Mouse (Mus musculus) layer of hippocampus, adult 9-11 months (tissue): ENCODE data around the gene Entr1.

Experiments
- DNase-seq: peaks from one replicate; pipeline ENCODE4 v3.0.0; 2022

Gene Entr1

GRCm38 (mm10) chr2:26389154-26389690 lies at the start of gene Entr1, which contains the start of gene Pmpca:
Entr1 (minus strand) TSS chr2:26389316.
Pmpca (plus strand) TSS chr2:26389339.
- DNase-seq = peak; percentile 82

DNA sequence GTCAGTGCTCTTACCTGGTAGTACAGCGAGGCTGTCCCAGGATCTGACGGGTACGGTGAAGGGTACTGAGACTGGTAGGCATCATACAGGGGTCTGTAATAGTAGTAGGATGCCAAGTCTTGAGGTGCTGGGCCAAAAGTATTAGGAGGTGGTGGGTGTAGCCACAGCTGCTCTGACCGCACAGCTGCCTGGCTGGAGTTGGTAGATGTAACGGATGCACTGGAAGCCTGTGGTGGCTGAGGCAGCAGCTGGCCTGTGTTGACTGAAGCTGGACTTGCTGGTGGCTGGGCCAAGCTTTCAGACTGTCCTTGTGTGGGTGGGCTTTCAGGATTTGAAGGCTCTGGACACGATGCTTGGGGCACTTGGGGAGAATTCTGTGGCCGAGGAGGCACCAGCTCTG lies 49.3 kb upstream of the Entr1 start:
- no peak for DNase-seq

GRCm38 (mm10) chr2:26437221-26437620 lies 48.1 kb upstream of the Entr1 start:
- DNase-seq = no peak

DNA sequence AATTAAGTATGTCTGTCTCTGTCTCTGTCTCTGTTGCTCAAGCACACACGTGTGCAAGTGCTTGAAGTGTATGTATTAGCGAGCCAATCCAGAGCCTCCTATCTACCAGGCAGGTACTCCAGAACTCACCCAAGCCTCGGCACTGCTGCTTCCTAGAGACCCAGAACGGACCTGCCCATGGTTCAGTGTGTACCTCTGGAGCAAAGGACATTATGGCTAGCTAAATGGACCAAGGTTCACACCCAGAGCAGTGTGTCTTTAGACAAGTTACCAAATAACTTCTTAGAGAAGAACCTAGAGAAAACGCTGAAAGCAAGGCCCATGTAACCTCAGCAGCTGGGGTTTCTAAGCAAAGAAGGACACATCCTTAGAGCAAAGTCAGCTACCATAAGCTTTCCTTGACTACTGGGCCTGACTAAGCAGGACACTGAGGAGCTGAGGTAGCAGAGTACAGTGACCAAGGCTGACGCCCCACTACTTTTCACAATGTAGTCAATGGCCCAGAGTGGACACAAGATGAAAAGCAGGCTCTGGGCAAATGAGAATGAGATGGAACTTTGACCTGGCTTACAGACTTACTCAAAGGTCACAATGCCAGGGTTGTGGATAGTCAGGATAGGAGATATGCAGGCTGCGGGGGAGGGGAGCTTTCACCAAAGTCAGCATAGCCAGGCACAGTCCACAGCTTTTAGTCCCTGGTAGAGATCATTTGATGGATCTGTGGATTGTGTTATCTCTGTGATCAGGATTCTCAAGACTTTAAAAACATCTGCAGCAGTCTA lies 45.9 kb upstream of the Entr1 start:
- DNase-seq = no peak

DNA sequence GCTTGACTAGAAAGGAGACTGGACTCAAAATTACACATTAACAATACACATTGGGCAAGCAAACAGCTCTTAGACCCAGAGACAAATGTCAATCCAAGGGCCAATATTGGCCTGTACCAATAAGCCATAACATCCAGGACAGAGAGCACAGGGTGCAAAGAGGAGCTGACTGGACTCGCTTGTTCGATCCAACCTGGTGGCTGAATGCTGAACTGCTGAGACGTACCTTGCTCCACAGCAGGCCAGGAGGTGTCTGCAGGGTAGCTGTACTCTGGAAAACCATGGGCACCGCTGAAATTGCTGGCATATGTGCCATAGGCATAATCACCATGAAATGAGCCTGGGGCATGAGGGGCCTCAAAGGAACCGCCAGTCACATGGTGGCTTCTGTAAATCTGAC lies 40.7 kb upstream of the Entr1 start:
- no peak for DNase-seq

- no peak for DNase-seq
These were observed 35.4 kb upstream of the Entr1 start for GRCm38 (mm10) chr2:26424541-26424940.

GRCm38 (mm10) chr2:26423086-26423485 lies 34.0 kb upstream of the Entr1 start:
- DNase-seq = no peak

DNA sequence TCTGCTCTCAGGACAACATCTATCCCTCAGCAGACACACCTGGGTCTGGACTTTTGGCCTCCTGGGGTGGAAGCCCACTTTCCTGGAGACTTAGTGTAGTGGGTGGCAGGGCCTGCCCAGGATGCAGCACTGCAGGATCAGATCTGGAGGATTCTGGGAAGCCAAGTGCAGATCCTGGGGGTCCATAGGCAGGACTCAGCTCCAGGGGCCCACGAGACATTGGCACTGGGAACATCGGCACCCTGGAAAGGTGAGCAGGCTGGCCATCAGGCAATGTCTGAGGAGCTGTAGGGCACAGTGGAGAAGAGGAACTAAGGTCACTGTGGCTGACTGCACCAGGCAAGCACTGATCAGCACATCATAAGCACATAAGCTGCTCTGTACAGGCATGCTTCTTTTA lies 32.9 kb upstream of the Entr1 start:
- DNase-seq = no peak

- no peak for DNase-seq
These were observed 29.0 kb upstream of the Entr1 start for GRCm38 (mm10) chr2:26418120-26418519.

DNA sequence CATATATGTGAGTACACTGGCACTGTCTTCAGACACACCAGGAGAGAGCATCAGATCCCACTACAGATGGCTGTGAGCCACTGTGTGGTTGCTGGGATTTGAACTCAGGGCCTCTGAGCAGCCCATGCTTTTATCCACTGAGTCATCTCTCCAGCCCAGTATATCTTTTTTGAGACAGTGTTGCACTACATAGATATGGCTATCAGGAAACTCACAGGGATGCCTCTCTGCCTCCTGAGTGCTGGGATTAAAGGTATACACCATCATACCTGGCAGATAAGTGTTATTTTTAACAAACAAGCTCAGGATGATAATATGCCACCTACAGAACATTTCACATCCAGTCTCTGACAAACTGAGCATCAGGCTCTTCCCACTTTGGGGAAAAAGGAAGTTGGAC lies 27.9 kb upstream of the Entr1 start:
- no peak for DNase-seq

GRCm38 (mm10) chr2:26410931-26411411 lies 21.9 kb upstream of the Entr1 start:
- no peak for DNase-seq

- no peak for DNase-seq
These were observed 21.0 kb upstream of the Entr1 start for GRCm38 (mm10) chr2:26410091-26410490.

DNA sequence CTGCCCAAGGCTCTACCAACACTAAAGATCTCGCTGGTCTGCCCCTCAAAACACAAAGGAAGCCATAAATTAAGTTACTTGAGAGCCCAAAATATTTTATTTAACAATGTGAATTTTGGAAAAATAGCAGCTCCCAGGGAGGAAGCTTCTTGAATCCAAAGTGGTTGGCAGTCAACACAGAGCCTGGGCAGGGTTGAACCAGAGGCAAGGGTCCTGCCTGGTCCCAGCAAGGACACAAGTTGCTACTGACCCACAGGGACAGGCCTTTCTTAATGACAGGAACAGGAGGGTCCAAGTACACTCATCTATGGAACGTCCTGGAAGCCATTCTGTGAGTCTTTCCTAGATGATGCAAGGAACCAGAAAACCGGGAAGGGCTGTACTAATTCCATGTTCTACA lies 20.2 kb upstream of the Entr1 start:
- no peak for DNase-seq

DNA sequence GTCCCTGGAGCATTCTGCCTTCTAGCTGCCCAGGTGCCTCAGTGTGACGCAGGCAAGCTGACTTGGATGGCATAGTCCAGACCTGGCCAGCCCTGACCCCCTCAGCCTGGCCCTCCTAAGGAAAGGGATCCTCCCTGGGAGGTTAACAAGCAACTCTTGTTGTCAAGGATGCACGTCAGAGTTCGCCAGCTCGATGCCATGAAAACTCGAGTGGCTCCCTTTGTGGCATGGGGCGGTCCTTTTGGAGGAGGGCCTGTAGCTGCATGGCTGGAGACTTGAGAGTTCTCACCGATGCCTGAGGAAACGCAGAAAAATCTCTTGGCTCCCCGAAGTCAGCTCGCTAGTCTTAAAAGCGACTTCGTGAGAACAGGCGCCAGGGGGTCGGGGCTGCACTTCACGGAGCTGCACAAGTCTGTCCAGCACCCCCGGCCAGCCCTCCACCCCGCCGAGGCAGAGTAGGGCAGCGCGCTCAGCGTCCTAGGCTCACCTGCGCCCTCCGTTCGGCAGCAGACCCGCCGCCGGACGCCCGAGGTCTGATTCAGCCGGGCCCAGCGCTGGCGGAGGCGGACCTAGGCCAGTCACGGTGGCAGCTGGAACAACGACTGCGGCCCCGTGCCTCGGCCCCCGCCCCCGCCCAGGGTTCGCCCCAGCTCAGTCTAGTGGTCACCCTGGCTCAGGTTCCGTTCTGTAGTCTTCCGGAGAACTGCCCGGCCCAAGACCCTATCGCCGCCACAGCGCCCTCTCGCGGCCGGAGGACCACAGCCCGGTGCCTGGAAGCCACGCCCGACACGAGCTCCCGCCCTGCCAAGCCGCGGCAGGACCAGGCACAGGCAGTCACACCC lies 19.6 kb upstream of the Entr1 start, which contains the start of gene Inpp5e:
Gene Inpp5e (minus strand): TSS at position 689 of the 842 bp plus-strand sequence.
- DNase-seq = peak; percentile 93

DNA sequence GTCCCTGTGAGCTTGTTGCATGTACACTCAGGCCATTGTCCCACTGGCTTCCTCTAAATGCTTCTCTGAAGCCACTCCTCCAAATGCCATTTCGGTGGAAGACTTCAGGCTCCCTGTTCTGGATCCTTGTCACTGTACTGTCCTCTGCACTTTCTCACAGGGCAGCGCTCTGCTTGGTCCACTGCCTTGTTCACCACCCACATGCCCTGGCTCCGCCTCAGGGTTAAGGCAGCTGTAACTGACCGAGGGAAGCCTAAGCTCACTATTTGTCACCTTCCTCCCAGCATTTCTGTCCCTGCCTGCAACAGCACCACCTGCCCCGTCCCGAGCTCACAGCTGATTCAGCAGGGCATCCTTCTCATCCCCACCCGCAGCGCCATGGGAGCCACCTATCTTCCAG lies 14.2 kb upstream of the Entr1 start:
- DNase-seq = no peak

GRCm38 (mm10) chr2:26402265-26402664 lies 13.1 kb upstream of the Entr1 start:
- DNase-seq = no peak

GRCm38 (mm10) chr2:26401023-26401422 lies 11.9 kb upstream of the Entr1 start:
- DNase-seq = no peak

DNA sequence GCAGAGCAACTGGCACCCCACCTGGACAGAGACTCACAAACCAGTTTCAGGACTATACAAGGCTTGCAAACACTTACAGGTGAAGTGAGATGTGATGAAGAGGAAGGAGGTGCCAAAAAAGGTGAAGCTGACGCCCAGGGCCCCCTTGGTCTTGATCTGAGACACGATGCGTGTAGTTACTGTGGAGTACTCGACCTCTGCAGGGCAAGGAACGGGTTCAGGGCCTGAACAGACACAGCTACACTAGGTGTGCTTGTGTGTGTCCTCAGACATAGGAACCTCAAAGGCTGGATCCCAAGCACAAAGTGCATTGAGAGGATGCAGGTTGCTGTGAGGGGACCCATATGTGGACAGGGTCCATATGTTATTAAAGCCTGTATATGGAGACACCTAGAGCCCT lies 11.2 kb upstream of the Entr1 start:
- no peak for DNase-seq

- no peak for DNase-seq
These were observed 10.5 kb upstream of the Entr1 start for GRCm38 (mm10) chr2:26399647-26400046.

DNA sequence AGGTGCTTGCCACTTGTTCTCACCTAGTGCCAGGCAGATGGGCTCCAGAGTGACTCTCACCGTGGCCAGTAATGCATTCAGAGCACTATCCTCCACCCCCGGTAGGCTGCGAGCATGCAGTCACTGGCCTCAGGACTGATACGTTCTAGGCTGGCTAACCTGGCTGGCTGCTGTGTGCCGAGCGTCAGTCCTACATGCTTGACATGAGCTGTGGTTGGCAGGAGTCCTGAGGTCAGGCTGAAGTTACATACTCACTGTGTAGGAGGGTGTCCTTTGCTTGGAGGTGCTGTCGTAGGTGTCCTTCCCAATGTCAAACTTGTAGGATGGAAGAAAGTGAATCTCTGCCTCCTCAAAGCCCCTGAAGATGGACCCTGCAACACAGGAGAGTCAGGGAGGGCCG lies 9.9 kb upstream of the Entr1 start:
- no peak for DNase-seq

DNA sequence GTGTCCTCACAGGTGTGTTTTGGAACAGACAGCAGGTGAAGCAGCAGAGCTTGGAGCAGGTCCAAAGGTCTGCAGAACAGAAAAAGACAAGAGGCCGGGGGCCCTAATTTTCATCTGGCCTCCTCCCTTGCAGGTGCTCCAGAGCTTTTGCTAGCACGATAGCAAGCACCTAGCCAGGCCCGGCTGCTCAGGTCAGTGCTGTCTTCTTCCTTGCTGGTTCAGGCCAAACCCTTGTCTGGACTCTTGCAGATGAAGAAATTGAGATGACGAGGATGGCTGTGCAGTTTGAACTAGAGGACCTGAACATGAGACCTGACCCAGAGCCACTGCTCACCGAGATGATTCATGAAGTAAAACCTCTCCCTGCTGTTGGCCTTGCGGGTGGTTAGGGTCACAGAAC lies 2.5 kb upstream of the Entr1 start:
- DNase-seq = no peak

DNA sequence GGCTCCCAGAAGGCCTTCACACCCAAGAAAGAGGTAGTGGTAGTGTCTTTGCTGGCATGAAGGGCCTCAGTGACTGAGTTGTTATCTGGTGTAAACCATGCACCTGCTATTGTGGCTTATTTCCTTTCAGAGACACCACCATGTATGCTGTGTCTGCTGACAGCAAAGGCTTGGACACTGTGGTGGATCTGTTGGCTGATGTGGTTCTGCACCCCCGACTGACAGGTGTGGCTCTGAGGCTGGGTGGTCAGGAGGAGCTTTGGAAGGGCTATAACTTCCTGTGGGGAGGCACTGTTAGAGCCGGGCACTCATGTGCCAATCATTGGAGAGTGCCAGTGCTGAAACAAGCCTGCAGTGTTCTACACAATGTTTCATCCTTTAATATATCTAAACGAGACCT lies 1.8 kb upstream of the Entr1 start:
- DNase-seq = no peak

DNA sequence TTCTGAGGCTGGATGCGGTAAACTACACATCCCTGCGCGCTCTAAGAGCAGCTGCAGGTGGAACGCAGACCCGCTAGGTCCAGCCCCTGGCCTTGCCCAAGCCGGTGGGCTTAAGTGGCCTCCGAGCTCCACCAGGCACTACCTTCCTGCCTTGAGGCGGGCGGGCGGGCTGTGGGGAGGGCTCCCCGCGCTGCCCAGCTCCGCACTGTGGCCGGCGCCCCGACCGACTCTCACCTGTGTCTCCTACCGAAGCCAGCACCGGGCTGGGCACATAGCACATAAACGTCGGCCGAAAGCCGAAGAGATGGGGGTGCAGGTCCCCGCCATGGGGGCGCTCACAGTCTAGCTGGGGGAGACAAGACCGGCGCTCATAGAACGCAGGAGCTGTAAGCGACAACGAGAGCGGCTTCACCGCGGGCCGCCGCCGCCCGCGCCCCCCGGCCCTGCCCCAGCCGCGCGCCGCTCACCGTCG lies 398 bp downstream of the Entr1 start:
- no peak for DNase-seq

DNA sequence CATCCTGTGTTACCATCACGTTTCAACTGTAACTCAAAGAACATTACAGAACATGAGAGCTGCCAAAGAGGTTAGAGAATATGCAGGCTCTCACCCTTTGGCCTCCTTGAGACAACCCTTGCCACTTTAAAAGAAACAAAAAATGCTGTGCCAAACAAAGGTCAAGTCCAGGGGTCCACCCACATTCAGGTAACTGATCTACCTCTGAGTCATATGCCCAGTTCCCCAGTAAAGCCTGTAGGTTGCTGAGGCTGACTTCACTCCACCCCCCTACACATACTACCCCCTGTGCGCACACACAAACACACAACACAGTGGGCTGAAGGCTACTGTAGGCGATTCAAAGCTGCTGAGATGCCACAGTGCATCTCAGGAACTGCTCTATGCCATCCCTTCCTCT lies 1.4 kb downstream of the Entr1 start:
- no peak for DNase-seq
